Mouse (Mus musculus): ENCODE measurements around the gene Nfkbie. TPM values are rescaled to one million over a fixed set of nuclear protein-coding genes. Genes with fewer than 3 reads are reported as not detected.

Nfkbie gene
- total RNA-seq, 2 experiments from 2014 or later, result 1.3 to 1.4 TPM

GRCm38 (mm10) chr17:45539664-45540063 is 15.8 kb upstream of the Nfkbie start:
- DNase-seq (ENCODE audit: low spot score), result no peak
- intact Hi-C loops (cut with DNase I), result no loop called here

DNA sequence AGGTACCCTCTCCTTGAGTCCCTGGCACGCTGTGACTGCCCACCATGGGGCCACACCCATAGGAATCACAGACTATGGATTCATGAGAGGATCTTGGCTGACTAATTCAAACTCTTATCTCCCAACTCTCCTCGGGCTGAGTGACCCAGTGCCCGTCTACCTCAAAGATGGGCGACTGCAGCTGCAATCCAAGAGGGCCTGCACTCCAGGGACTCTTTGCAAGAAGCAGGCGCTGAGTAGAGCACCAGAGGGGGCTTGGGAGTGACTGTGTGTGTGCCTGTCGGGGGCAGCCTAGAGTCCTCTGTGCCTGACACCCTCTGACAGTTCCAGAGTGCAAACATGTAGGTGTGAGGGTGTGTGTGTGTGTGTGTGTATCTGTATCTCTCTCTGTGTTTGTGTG is 13.4 kb upstream of the Nfkbie start:
- intact Hi-C loops (cut with DNase I), result no loop called here
- DNase-seq (ENCODE audit: low spot score), result no peak

GRCm38 (mm10) chr17:45542705-45543104 is 12.8 kb upstream of the Nfkbie start:
- intact Hi-C loops (cut with DNase I), result no loop called here
- no peak for DNase-seq (ENCODE audit: low spot score)

DNA sequence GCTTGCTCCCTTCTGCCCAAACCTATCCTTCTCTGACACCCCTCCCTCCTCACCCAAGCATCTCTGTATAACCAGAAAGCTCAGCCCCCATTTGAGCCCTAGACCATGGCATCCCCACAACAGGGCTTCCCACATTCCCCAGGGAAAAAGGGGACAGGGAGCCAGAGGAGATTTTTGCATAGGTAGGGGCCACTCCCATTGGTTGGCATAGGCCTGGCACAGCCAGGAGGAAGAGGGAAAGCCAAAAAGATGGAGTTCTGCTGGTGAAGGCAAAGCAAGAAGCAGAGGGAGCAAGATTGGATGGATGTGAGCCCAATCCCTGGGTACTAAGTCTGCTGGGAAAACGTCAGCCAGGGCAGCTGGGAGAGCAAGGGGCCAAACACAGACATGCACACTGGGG is 12.4 kb upstream of the Nfkbie start:
- intact Hi-C loops (cut with DNase I), result no loop called here
- DNase-seq (ENCODE audit: low spot score), result no peak

DNA sequence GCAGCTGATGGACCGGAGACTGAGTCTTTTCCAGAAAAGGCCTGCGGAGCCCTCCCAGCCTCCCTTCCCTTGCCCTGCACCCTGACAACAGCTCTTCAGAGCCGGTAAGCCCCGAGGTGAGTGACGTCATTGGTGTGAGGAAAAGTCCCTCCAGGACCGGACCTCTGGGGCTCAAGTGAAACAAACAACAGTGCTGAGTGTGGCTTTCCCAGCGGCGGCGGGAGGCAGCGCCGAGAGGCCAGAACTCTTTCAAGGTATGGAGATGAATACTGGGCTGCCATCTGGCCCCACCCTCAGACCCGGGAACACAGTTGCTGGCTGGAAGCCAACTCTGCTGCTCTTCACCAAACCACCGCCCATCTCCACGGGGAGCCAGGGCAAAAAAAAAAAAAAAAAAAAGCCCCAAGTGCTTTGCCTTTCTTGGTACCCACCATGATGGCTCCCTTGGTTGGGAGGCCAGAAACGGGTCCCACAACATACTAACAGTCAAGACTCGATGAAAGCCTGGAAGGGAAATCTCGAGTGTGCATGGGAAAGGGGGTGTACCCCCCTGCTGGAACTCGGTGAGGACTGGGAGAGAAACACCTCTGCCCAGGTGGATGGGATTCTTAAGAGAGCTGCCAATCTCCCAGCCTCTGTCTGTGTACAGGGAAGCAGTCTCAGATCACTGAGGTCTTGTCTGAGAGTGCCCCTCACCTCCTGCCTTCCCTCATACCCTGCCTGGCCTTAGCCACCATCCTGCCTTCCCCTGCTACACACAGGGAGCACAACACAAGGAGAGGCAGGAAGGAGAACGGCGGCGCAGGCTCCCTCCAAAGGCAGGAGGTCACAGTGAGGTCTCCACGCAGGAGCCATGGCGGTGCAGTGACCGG is 11.3 kb upstream of the Nfkbie start:
- DNase-seq (ENCODE audit: low spot score), result no peak
- intact Hi-C loops (cut with DNase I), result no loop called here

DNA sequence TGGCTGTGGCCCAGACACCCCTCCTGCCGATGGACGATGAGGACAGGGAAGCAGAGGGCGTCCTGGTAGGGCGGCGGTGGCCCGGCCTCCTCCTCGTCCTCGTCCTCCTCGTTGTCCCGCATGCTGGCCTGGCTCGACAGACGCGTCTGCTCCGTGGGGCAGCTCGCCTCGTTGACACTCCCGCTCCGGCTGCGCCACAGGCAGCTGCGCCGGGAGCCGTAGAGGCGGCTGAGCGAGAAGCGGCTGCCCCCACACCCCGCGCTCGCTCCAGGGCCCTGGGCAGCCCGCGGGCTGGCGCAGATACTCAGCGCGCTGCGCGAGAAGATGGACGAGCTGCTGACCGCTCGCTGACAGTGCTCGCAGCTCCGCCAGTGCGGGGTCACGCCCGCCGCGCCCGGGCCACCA is 10.6 kb upstream of the Nfkbie start:
- intact Hi-C loops (cut with DNase I), result no loop called here
- DNase-seq (ENCODE audit: low spot score), result no peak

- intact Hi-C loops (cut with DNase I), result no loop called here
- DNase-seq (ENCODE audit: low spot score), result no peak
Observed at GRCm38 (mm10) chr17:45545278-45545961, 10.1 kb upstream of the Nfkbie start.

GRCm38 (mm10) chr17:45546941-45547340 is 8.6 kb upstream of the Nfkbie start:
- DNase-seq (ENCODE audit: low spot score), result no peak
- intact Hi-C loops (cut with DNase I), result no loop called here

DNA sequence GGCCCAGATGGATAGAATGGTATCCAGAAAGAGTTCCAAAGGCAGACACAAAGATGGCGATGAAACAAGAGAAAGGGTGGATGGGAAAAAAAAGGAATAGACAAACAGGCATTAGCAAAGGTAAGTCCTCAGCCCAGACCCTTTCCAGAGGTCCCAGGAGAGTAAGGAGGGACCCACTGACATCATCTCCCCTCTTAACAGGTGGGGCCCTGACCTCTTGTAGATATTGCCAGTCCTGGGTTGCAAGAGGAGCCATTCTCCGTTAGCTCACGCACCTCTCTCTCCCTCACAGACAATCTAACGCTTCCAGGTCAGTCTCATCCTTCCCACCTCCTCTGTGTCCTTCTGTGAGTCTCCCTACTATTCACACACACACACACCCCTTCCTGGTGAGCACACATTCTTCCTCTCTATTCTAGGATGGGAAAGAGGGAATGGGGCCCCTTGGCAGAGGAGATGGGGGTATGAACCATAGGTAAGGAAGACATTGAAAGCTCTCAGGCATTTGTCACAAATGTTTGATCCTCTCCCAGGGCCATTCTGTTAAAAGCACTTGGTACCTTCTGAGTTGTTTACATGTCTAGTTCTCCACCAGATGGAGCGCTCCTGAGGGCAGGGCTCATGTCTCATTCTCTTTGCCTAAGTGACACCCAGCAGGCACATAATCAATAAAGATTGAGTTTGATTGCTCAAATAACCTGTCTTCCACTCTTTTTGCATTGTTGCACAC is 7.9 kb upstream of the Nfkbie start:
- intact Hi-C loops (cut with DNase I), result no loop called here
- no peak for DNase-seq (ENCODE audit: low spot score)

DNA sequence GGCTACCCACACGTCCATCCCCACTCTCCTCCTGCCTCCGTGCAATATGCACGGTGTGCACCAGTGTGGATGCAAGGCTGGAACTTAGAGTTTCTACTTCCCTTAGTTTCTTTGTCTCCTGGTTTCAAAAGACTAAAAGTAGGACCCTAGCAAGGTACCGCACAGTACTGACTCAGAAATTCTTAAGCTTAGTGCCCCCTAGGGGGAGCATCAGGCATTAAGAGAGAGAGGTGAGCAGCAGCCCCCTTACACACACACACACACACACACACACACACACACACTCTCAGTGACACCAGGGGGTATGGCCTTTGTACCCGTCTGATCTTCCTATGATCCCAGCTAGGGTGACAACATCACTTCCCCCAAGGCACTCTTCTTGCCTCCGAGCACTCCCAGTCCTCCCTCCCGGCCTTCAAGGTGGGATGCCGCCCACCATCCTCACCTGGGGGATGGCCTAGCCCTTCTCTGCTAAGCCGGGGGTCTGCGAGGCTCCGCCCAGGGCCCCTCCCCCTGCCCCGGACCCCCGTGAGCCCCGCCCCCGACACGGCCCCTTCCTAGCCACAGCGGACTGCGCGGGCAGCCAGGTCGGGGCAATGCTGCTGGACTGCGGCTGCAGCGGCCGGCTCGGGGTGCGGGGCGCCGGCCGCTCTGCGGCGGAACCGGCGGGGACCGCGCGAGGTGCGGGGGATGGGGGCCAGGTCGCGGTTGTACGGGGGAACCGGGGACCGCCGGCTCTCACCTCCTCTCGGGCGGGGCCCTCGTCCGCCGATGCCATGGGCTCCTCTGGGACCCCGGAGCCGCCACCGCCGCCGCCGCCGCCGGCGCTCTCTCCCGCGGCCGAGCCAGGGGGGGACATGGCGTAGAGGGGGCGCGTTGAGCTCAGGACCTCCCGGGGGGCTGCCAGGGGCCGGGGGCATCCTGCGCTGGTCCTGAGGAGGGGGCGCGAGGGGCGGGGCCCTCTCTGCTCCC is 6.7 kb upstream of the Nfkbie start:
- no peak for DNase-seq (ENCODE audit: low spot score)
- intact Hi-C loops (cut with DNase I), result no loop called here

DNA sequence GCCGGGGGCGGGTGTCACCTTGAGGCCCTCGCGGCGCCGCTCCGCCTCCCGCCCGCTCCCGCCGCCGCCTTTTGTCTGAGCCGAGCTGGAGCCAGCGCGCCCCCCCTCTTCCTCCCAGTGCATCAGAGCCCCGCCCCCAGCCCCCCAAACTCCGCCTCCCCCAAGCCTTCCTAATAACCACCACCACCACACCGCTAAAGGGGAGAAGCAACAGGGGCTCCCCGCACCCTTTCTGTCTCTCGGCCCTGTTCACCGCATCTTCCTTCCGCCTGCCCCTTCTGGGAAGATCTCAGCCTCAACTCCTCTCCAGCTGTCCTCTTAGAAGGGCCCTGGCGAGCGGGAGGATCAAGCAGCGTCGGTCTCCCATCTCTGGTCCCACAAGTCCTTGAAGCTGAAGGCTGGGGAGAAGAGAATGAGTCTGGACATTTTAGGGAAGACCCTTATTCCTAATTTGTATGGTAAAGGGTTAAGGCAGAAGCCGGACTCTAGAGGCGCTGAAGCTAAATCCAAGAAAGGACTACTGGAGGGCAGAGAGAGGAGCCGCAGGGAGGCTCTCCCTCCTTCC is 5.8 kb upstream of the Nfkbie start, which contains the start of gene Tmem151b:
Gene Tmem151b (minus strand): TSS at position 61 of the 565 bp plus-strand sequence.
- DNase-seq (ENCODE audit: low spot score), result no peak
- intact Hi-C loops (cut with DNase I), result no loop called here

GRCm38 (mm10) chr17:45550253-45550652 is 5.2 kb upstream of the Nfkbie start:
- intact Hi-C loops (cut with DNase I), result no loop called here
- no peak for DNase-seq (ENCODE audit: low spot score)

- DNase-seq (ENCODE audit: low spot score), result no peak
- intact Hi-C loops (cut with DNase I), result no loop called here
Observed at GRCm38 (mm10) chr17:45551249-45551796, 4.2 kb upstream of the Nfkbie start.

DNA sequence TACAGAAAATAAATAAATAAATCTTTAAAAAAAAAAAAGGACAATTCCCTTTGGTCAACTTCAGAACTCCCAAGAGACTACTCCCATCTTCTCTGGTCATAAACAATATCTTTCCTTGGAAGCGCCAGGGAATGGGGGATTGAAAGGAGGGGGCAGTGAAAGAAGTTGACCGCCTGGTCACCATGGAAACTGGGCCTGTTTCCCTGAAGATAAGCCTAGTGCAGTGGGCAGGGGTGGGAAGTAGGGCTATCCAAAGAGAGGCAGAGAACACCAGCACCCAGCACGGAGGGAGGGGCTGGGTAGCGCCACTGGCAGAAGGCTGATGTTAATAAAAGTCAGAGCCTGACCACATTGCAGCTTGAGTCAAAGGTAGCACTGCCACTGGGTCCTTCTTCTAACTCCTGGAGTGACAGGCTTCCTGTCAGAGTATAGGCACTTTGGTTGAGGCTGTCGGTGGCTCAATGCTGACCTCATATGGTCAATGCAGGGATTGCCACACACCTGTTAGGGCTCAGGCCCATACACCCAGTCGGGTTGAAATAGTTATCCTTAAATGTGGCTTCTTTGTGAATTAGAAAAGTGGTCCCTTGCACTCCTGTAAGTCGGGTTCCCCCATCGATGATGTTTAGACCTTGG is 3.6 kb upstream of the Nfkbie start:
- DNase-seq (ENCODE audit: low spot score), result no peak
- intact Hi-C loops (cut with DNase I), result loop anchor here (1.0 kb wide), 2 partner anchors 36 to 74 kb away; no protein-coding TSS in a partner anchor

DNA sequence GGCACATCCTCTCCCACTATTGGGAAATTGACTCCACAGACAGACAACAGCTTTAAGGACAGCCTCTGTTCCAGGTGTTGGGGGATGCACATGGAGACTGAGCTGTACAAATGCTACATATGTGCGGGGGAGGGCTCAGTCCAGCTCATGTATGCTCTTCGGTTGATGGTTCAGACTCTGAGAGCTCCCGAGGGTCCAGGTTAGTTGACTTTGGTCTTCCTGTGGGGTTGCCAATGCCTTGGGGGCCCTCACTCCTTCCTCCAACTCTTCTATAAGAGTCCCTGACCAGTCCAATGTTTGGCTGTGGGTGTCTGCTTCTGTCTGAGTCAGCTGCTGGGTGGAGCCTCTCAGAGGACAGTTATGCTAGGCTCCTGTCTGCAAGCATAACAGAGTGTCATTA is 2.4 kb upstream of the Nfkbie start:
- DNase-seq (ENCODE audit: low spot score), result no peak
- intact Hi-C loops (cut with DNase I), result no loop called here

GRCm38 (mm10) chr17:45554420-45554819 is 1.1 kb upstream of the Nfkbie start:
- no peak for DNase-seq (ENCODE audit: low spot score)
- intact Hi-C loops (cut with DNase I), result no loop called here

- DNase-seq (ENCODE audit: low spot score), result no peak
- intact Hi-C loops (cut with DNase I), result no loop called here
Observed at GRCm38 (mm10) chr17:45556107-45556489, 595 bp downstream of the Nfkbie start.

DNA sequence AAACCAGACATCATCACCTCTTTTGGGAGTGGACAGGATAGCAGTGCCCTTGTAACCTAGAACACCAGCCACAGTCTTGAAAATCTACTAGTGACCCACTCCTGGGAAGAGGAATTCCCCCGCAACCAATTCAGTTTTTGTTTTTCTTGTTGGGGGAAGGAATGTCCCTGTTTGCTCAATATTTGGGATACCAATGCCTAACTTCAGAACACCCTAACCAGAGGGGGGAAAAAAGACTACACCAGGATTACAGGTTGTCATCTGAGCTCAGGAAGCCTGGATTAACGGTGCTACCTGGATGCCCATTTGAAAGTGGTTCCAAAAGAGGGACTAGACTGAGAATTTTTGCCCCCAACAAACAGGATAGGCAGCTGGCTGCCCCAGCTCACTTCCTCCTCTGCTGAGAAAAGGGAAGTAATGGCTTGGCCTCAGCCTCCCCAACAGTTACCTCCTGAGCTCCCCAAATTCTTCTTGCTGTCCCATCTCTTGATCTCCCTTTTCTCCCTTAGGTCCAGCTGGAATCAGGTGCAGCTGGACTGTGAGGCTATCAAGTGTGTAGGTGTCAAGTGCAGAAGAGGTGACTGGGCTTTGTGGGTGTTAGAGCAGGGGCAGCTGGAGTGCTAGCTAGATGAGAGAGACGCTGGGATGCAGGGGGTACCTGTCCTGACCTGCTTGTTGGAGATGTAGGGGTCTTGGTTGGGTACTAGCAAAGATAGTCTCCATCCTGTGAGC is 1.2 kb downstream of the Nfkbie start:
- intact Hi-C loops (cut with DNase I), result no loop called here
- no peak for DNase-seq (ENCODE audit: low spot score)

Measured in heart, postnatal 25 days (tissue).